Mouse (Mus musculus) intestine, embryonic 15.5 days (tissue): ENCODE measurements around the gene Llgl2. TPM values are rescaled to one million over a fixed set of nuclear protein-coding genes. Genes with fewer than 3 reads are reported as not detected.

ENCODE experiments used
- ATAC-seq: fragments of 200-750 bp; cut with Nextera tagmentation; 2 replicates; pipeline ENCODE4 v1.8.0; 2017; ENCODE audit warnings: moderate TSS enrichment, moderate library complexity
- H3K27ac ChIP-seq: fragments of 300-500 bp; sonication (generic); 2 replicates; pipeline ENCODE4 v1.5.1; 2015; ENCODE audit warnings: mild to moderate bottlenecking, inconsistent platforms
- H3K27me3 ChIP-seq: fragments of 300-500 bp; sonication (generic); replicated peaks from 2 replicates; pipeline ENCODE4 v1.6.1; 2015; ENCODE audit warnings: inconsistent platforms
- H3K36me3 ChIP-seq: fragments of 300-500 bp; sonication (generic); 2 replicates; pipeline ENCODE4 v1.6.1; 2015; ENCODE audit warnings: inconsistent platforms
- H3K4me1 ChIP-seq: fragments of 300-500 bp; sonication (generic); replicated peaks from 2 replicates; pipeline ENCODE4 v1.6.1; 2015; ENCODE audit warnings: inconsistent platforms
- H3K4me2 ChIP-seq: fragments of 300-500 bp; sonication (generic); replicated peaks from 2 replicates; pipeline ENCODE4 v1.6.1; 2015; ENCODE audit warnings: mild to moderate bottlenecking, inconsistent platforms
- H3K4me3 ChIP-seq: fragments of 300-500 bp; sonication (generic); replicated peaks from 2 replicates; pipeline ENCODE4 v1.5.1; 2015; ENCODE audit warnings: inconsistent platforms
- H3K9ac ChIP-seq: fragments of 300-500 bp; sonication (generic); 2 replicates; pipeline ENCODE4 v1.6.1; 2015; ENCODE audit warnings: inconsistent platforms
- H3K9me3 ChIP-seq: fragments of 300-500 bp; sonication (generic); 2 replicates; pipeline ENCODE4 v1.6.1; 2016; ENCODE audit warnings: inconsistent platforms
- WGBS: fragments of 180-500 bp; shearing (Covaris S2); methylation state at CpG from one replicate; pipeline ENCODE4 v1.1.7; 2015; 5-methylcytosine and 5-hydroxymethylcytosine counted together
- polyA plus RNA-seq: library from polyadenylated mRNA; unstranded; fragments of >200 nt; fragmentation: Nextera tagmentation; extraction: Ambion mirVana; gene quantifications from 2 replicates; pipeline ENCODE4 v1.2.1, GENCODE M21; 2015

The Llgl2 gene
- polyA plus RNA-seq, 1 experiment from 2014 or later = 77.2 TPM

- H3K4me3 ChIP-seq = no peak overlapping the region
- no peak overlapping the region for H3K27ac ChIP-seq
- no peaks in the 10 kb centered on the region for H3K36me3 ChIP-seq
- H3K9ac ChIP-seq = no peak overlapping the region
- H3K4me2 ChIP-seq = no peak overlapping the region
- no peaks in the 10 kb centered on the region for H3K9me3 ChIP-seq
- H3K4me1 ChIP-seq = peaks cover 7% of the 10 kb centered on the region
- peaks cover 21% of the 10 kb centered on the region for H3K27me3 ChIP-seq
- WGBS = 84% methylated on average over 8 of the region's 8 CpGs
- no peak for ATAC-seq
These were observed 40.0 kb downstream of the Llgl2 start for GRCm38 (mm10) chr11:115863895-115864294.

DNA sequence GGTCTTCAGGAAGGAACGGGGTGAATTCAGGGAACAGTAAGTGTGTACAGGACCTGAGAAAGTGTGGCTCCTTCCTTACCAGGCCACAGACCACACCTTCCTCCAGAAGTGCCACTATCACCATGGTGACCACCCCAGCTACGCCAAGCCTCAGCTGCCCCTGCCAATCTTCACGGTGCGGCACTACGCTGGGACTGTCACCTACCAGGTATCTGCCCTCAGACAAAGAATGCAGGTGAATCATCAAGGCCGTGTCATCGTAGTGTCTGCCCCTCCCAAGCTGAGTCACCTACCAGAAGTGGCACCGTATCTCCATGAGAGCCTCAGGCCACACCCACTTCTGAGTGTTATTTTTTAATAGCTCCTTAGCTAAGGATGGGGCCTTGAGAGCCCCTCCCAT, 45.5 kb downstream of the Llgl2 start:
- no peaks in the 10 kb centered on the region for H3K27me3 ChIP-seq
- ATAC-seq = peak; percentile 85
- peaks cover 14% of the 10 kb centered on the region for H3K4me1 ChIP-seq
- no peaks in the 10 kb centered on the region for H3K36me3 ChIP-seq
- no peak overlapping the region; the same call in 1 of the 2 replicates for H3K4me2 ChIP-seq
- peak overlapping the region; percentile 71 for H3K27ac ChIP-seq
- 53% methylated on average over 8 of the region's 8 CpGs for WGBS
- H3K4me3 ChIP-seq = no peak overlapping the region
- H3K9me3 ChIP-seq = no peaks in the 10 kb centered on the region
- no peak overlapping the region for H3K9ac ChIP-seq

GRCm38 (mm10) chr11:115872437-115872836, 48.6 kb downstream of the Llgl2 start:
- no peaks in the 10 kb centered on the region for H3K9me3 ChIP-seq
- no peak overlapping the region for H3K9ac ChIP-seq
- no peak overlapping the region for H3K4me2 ChIP-seq
- peak; percentile 6; the same call in 1 of the 2 replicates for ATAC-seq
- WGBS = 41% methylated on average over 4 of the region's 4 CpGs
- no peak overlapping the region for H3K4me3 ChIP-seq
- peaks cover 18% of the 10 kb centered on the region for H3K4me1 ChIP-seq
- H3K36me3 ChIP-seq = no peaks in the 10 kb centered on the region
- no peaks in the 10 kb centered on the region for H3K27me3 ChIP-seq
- H3K27ac ChIP-seq = no peak overlapping the region

GRCm38 (mm10) chr11:115875935-115876334, 52.1 kb downstream of the Llgl2 start:
- H3K4me3 ChIP-seq = no peak overlapping the region
- H3K4me1 ChIP-seq = peaks cover 21% of the 10 kb centered on the region
- no peaks in the 10 kb centered on the region for H3K27me3 ChIP-seq
- no peak overlapping the region for H3K27ac ChIP-seq
- no peak for ATAC-seq
- no peak overlapping the region for H3K9ac ChIP-seq
- no peak overlapping the region for H3K4me2 ChIP-seq
- WGBS = 89% methylated on average over 3 of the region's 3 CpGs
- H3K36me3 ChIP-seq = no peaks in the 10 kb centered on the region
- H3K9me3 ChIP-seq = no peaks in the 10 kb centered on the region

- Histone ChIP-seq H3K27me3 (no peaks in the 10 kb centered on the region), H3K36me3 (no peaks in the 10 kb centered on the region), H3K9me3 (no peaks in the 10 kb centered on the region), H3K27ac (peak overlapping the region; percentile 86; the same call in 1 of the 2 replicates), H3K4me2 (peak overlapping the region; percentile 29; the same call in 1 of the 2 replicates), H3K9ac (no peak overlapping the region), H3K4me1 (peaks cover 21% of the 10 kb centered on the region), H3K4me3 (no peak overlapping the region)
- ATAC-seq = no peak
- 76% methylated on average over 5 of the region's 5 CpGs for WGBS
These were observed 52.6 kb downstream of the Llgl2 start for GRCm38 (mm10) chr11:115876438-115876837.

DNA sequence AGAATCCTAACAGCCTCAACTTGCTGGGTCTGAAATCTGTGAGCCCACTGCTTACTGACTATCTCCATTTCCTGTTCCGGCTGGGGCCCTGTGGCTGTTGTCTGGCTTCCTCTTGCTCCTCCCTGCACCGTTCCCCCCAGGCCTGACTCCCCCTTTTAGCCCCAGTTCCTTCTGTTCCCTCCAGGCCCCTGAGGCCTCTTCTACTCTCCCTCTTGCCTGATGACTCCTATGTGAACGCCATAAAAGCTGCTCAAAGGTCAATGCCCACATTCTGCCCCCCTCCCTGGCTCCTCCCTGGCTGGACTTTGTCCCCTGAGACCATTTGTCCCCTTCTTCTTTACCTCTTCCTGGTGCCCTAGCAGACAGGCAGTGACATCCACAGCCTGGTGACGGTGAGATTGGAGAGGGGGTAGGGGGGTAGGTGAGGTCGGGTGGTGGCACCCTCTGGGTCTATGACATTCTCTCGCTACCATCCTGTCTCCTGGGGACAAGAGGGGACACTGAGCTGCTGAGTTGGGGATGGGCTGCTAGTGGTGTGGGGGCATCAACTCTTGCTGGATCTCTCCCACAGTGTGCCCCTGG, 53.4 kb downstream of the Llgl2 start:
- no peaks in the 10 kb centered on the region for H3K9me3 ChIP-seq
- H3K4me2 ChIP-seq = peak overlapping the region; percentile 53
- H3K36me3 ChIP-seq = 0 out of 2 replicates have a peak, but pooled peaks cover 3% of the 10 kb centered on the region
- peak overlapping the region; percentile 21 for H3K9ac ChIP-seq
- peaks cover 15% of the 10 kb centered on the region for H3K4me1 ChIP-seq
- 32% methylated on average over 6 of the region's 6 CpGs for WGBS
- peak; percentile 93 for ATAC-seq
- H3K4me3 ChIP-seq = peak overlapping the region; percentile 37
- no peaks in the 10 kb centered on the region for H3K27me3 ChIP-seq
- H3K27ac ChIP-seq = peak overlapping the region; percentile 86

GRCm38 (mm10) chr11:115878071-115878470, 54.2 kb downstream of the Llgl2 start:
- Histone ChIP-seq H3K9me3 (no peaks in the 10 kb centered on the region), H3K4me2 (peak overlapping the region; percentile 53), H3K27me3 (no peaks in the 10 kb centered on the region), H3K4me3 (peak overlapping the region; percentile 37), H3K36me3 (0 out of 2 replicates have a peak, but pooled peaks cover 3% of the 10 kb centered on the region), H3K4me1 (peaks cover 10% of the 10 kb centered on the region), H3K27ac (peak overlapping the region; percentile 71), H3K9ac (peak overlapping the region; percentile 21)
- 0 out of 2 replicates have a peak, but pooled peaks have one; percentile 7 for ATAC-seq
- whole genome bisulfite sequencing = 56% methylated on average over 8 of the region's 8 CpGs

- Histone ChIP-seq H3K27ac (no peak overlapping the region), H3K9me3 (no peaks in the 10 kb centered on the region), H3K4me3 (no peak overlapping the region), H3K36me3 (peaks cover 8% of the 10 kb centered on the region; the same call in 1 of the 2 replicates), H3K4me2 (no peak overlapping the region), H3K4me1 (peaks cover 20% of the 10 kb centered on the region), H3K27me3 (no peaks in the 10 kb centered on the region), H3K9ac (no peak overlapping the region)
- WGBS = 25% methylated on average over 5 of the region's 5 CpGs
- no peak for ATAC-seq
These were observed 57.2 kb downstream of the Llgl2 start for GRCm38 (mm10) chr11:115881002-115881401.

GRCm38 (mm10) chr11:115883251-115883650, 59.4 kb downstream of the Llgl2 start:
- Histone ChIP-seq H3K9ac (peak overlapping the region; percentile 10; the same call in 1 of the 2 replicates), H3K4me3 (no peak overlapping the region), H3K4me2 (peak overlapping the region; percentile 26; the same call in 1 of the 2 replicates), H3K27me3 (no peaks in the 10 kb centered on the region), H3K9me3 (no peaks in the 10 kb centered on the region), H3K36me3 (peaks cover 14% of the 10 kb centered on the region; the same call in 1 of the 2 replicates), H3K4me1 (peaks cover 16% of the 10 kb centered on the region), H3K27ac (no peak overlapping the region)
- WGBS = 31% methylated on average over 17 of the region's 17 CpGs
- ATAC-seq = no peak

DNA sequence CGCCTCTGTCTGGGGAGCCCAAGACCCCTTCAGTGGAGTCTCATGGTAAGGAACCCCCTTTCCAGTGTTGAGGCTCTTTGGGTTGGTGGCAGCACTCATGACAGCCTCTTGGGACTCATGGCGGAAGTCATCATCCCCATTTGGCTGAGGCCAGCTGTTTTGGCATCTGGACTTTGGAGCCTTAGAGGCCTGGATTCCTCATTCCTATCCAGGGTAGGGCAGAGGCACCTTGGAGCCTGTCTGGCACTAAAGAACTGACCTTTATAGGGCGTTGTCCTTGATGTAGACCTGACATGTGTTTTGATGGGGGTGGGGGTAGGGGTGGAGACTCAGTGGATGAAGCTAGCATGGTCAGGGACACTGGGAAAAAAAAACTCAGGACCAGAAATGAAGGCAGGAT, 60.5 kb downstream of the Llgl2 start:
- ATAC-seq = peak; percentile 77
- H3K9me3 ChIP-seq = no peaks in the 10 kb centered on the region
- WGBS = 77% methylated on average over 3 of the region's 3 CpGs
- no peak overlapping the region for H3K27ac ChIP-seq
- peaks cover 14% of the 10 kb centered on the region; the same call in 1 of the 2 replicates for H3K36me3 ChIP-seq
- H3K4me2 ChIP-seq = no peak overlapping the region
- no peaks in the 10 kb centered on the region for H3K27me3 ChIP-seq
- no peak overlapping the region for H3K4me3 ChIP-seq
- H3K4me1 ChIP-seq = peaks cover 16% of the 10 kb centered on the region
- H3K9ac ChIP-seq = no peak overlapping the region

GRCm38 (mm10) chr11:115885281-115885680, 61.4 kb downstream of the Llgl2 start:
- Histone ChIP-seq H3K9ac (no peak overlapping the region), H3K4me1 (peaks cover 9% of the 10 kb centered on the region), H3K4me3 (no peak overlapping the region), H3K27me3 (no peaks in the 10 kb centered on the region), H3K27ac (no peak overlapping the region), H3K4me2 (no peak overlapping the region), H3K9me3 (no peaks in the 10 kb centered on the region), H3K36me3 (peaks cover 14% of the 10 kb centered on the region; the same call in 1 of the 2 replicates)
- whole genome bisulfite sequencing = 69% methylated on average over 11 of the region's 11 CpGs
- no peak for ATAC-seq

DNA sequence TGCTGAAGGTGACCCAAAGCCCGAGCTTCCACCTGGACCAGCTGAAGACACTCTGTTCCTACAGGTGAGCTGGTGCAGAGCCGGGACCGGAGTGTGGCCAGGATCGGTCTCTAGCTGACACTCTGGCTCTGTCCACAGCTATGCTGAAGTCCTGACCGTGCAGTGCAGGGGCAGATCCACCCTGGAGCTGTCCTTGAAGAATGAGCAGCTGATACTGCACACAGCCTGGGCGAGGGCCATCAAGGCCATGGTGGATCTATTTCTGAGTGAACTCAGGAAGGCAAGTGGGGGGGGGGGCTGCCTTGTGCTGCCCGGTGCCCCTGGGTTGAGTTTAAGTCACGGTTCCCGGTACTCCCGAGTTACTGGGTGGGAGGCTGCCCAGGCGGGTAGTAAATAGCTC, 62.6 kb downstream of the Llgl2 start:
- Histone ChIP-seq H3K27me3 (no peaks in the 10 kb centered on the region), H3K4me2 (no peak overlapping the region), H3K36me3 (peaks cover 14% of the 10 kb centered on the region; the same call in 1 of the 2 replicates), H3K9me3 (no peaks in the 10 kb centered on the region), H3K9ac (no peak overlapping the region), H3K4me3 (no peak overlapping the region), H3K27ac (no peak overlapping the region), H3K4me1 (peaks cover 9% of the 10 kb centered on the region)
- 85% methylated on average over 11 of the region's 11 CpGs for WGBS
- ATAC-seq = no peak

- no peaks in the 10 kb centered on the region for H3K27me3 ChIP-seq
- no peak for ATAC-seq
- H3K9ac ChIP-seq = no peak overlapping the region
- peaks cover 9% of the 10 kb centered on the region for H3K4me1 ChIP-seq
- no peak overlapping the region for H3K4me3 ChIP-seq
- peaks cover 11% of the 10 kb centered on the region for H3K36me3 ChIP-seq
- WGBS = 93% methylated on average over 5 of the region's 5 CpGs
- H3K27ac ChIP-seq = no peak overlapping the region
- H3K4me2 ChIP-seq = no peak overlapping the region
- H3K9me3 ChIP-seq = no peaks in the 10 kb centered on the region
These were observed 64.2 kb downstream of the Llgl2 start for GRCm38 (mm10) chr11:115888020-115888419.
